Mouse (Mus musculus): Measurements from ENCODE around the gene Ccs. TPM values are rescaled to one million over a fixed set of nuclear protein-coding genes. Genes with fewer than 3 reads are reported as not detected.

The Ccs gene
- polyA plus RNA-seq (2017; shearing (Covaris generic)) = 157 TPM

DNA sequence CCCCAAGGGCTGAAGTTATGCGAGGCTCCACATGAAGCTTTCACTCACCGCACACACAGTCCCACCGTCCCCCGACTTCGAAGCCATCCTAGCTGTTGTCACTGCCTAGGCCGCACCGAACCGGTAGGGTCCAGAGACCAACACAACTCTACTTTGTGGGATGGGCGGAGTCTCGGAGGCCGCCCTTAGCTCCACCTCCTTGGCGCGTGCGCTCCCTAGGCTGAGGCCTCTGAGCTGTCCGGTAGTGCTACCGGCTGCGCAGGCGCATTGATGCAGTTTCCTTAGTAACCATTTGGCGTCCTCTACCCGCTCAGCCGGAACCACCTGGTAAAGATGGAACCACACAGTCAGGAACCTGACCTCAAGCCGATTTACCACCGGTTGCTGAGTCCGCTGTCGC is at the start of gene Ccs, which contains the start of gene Ccdc87:
Gene Ccs, minus strand, starts transcription at position 184 of the 400 bp plus-strand sequence.
Gene Ccdc87, plus strand, starts transcription at position 218 of the 400 bp plus-strand sequence.

DNA sequence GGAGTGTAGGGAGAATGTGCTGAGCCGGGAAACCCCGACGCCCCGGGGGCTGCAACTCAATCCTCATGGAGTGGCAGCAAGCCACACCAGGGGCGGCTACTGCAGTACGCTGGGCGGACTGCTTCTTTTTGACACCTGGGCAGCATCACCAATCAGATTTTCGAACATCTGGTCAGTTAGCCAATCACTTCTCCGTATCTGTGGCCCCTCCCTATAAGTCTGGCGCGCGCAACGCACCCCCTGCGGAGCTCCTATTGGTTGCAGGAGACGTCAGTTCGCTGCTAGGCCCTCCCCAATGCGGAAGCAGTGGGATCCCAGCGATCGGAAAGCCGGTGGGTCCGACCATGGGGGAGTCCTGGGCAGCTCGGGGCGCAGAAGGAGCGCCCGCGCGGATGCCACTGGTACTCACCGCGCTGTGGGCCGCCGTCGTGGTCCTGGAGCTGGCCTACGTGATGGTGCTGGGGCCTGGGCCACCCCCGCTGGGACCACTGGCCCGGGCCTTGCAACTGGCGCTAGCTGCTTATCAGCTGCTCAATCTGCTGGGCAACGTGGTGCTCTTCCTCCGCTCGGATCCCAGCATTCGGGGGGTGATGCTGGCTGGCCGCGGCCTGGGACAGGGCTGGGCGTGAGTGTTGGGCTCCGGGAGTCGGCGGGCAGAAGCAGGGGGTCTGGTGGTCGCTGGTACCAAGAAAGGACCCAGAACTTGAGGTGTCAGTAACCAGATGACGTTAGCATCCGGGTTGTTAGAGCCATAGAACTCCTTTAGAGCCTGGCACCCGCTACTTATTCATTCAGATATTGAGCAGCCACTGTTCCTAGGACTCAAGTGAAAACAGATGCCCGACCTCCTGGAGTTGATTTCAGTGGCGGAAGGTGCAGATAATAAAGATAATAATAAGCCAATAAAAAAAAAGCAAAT is 39.5 kb upstream of the Ccs start, which contains the start of gene Zdhhc24:
Gene Zdhhc24, plus strand, starts transcription at position 264 of the 919 bp plus-strand sequence.

DNA sequence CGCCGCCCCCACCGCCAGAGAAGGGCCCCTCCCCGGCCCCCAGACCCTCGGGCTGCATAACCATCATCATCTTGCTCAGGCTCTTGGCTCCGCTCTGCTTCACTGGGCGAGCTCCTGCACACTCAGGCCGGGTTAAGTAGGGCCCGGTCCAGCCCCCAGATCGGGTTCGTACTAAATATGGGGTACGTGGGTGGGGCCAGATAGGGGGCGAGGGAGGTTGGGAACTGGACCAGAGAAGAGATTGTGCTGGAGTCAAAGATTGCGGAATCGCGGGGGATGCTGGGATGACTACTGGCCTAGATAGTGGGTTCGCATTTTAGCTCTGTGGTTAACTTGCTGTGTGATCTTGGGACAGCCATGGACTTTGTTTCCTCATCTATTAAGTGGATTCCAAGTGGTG is 38.7 kb upstream of the Ccs start, which contains the start of gene Actn3:
Gene Actn3, minus strand, starts transcription at position 125 of the 400 bp plus-strand sequence.

DNA sequence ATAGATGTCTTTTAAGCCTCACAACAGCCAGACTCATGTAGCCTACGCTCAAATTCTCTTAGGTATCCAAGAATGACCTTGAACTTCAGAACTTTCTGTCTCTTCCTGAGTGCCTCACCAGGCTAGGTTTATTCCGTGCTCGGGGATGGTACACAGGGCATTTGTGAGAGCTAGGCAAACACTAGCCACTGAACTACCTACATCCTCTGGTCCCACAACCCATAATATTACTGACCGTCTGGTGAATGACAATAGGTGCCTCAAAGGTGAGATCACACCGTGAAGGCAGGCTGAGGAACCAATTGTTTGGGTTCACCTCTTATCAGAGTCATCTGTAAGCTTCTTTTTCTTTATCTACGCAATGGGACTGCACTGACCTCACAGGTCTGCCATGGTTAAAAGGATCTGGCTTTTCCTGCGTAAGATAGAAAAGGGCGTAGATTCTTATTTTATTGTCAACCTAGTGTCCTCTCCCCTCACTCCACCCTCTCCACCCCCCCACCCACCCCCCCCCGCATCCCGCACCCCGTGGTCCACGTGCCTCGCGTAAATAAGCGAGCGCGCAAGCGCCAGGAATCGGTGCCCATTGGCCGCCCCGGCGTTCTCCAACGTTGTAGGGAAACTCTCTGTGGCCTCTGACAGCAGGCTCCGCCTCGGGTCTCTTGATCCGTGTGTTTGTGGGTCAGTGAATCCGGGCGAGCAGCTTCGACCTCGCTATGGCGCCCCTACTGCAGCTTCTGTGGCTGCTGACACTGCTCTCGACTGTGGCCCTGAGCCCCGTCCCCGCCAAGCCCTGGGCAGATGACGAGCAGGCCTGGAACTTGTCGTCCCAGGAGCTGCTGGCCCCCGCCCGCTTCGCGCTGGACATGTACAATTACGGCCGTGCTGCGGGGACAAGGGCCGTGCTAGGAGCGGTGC is 15.7 kb upstream of the Ccs start, which contains the start of gene Ctsf:
Gene Ctsf, plus strand, starts transcription at position 579 of the 918 bp plus-strand sequence.

DNA sequence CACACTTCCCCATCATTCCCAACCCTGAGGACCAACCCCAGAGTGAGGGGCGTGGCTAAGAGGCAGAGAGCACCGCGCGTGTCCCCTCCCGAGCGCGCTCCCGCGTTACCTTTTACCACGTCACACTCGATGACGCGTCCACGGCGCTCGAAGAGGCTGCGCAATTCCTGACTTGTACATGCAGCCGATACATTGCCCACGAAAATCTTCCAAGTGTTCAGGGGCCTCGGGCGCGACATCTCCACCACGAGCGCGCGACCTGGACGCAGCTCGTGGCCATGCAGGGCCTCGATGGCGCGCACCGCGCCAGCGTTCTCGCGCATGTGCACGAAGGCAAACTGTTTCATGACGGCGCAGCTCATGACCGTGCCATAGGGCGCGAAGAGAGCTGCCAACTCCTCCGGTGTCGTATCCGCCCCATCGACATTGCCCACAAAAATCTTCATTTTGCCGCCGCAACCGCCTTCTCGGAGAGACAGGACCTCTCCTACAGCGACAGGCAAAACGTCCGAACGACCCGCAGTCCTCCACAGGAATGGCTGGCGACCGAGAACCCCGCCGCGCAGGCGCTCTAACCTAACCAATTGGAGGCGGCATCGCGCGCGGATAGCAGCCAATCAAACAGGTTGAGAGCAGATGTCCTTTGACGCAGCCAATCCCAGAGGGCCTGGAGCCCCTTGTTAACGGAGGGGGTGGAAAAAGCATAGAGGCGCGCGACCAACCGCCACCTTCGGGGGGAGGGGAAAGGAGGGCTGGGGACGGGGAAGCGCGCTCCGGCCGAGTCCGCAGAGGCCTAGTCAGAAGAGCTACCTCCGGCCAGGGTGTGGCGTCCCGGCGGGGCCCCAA is 27.8 kb downstream of the Ccs start, which contains the start of the genes Gm21992 and Rbm14:
Gene Gm21992, minus strand, starts transcription at position 550 of the 846 bp plus-strand sequence.
Gene Rbm14, minus strand, starts transcription at position 572 of the 846 bp plus-strand sequence.

DNA sequence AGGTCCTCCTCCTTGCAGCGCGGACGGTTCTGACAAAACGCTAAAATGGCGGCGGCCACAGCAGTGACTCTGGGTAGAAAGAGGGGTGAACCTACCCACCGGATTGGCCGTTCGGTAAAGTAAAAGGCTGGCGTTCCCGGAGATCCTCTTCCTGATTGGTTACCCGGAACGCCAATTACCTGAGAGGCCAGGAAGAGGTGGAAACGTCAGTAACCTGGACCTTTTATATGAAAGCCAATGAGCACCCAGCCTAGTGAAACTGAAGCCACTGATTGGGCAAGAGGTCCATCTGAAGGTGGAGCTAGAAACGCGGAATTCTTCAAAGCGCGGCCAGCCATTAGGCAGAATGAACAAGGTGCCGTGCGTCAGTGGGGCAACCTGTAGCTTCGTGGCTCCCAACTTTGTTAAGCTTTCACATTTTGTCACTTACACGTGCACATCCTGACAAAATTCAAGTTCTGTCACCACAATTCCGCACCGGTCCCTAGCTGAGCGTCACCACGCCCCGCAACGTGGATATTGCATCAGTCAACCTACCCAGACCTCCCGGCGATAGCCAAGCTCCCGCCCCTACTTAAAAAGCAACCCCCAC is 45.2 kb downstream of the Ccs start, which contains the start of gene Rbm4:
Gene Rbm4, minus strand, starts transcription at position 71 of the 592 bp plus-strand sequence.

Other genes starting within 250 kb of the Ccs start
- 0.13 TPM for gene Lrfn4, start 223.7 kb downstream of the Ccs start, polyA plus RNA-seq (2017; shearing (Covaris generic))
- 60.1 TPM for gene Rce1, start 213.7 kb downstream of the Ccs start, polyA plus RNA-seq (2017; shearing (Covaris generic))
- gene Gm960, start 140.7 kb downstream of the Ccs start, polyA plus RNA-seq (2017; shearing (Covaris generic)) = 0.18 TPM
- 0.46 TPM for gene Sptbn2, start 128.2 kb downstream of the Ccs start, polyA plus RNA-seq (2017; shearing (Covaris generic))
- 56.0 TPM for gene Rbm4b, start 82.8 kb downstream of the Ccs start, polyA plus RNA-seq (2017; shearing (Covaris generic))
- gene Rbm4, start 45.4 kb downstream of the Ccs start, polyA plus RNA-seq (2017; shearing (Covaris generic)) = 63.3 TPM
- gene Gm21992, start 27.7 kb downstream of the Ccs start, polyA plus RNA-seq (2017; shearing (Covaris generic)) = 45.2 TPM
- 88.2 TPM for gene Rbm14, start 27.7 kb downstream of the Ccs start, polyA plus RNA-seq (2017; shearing (Covaris generic))
- gene Ccdc87, start within 50 bp of the Ccs start, polyA plus RNA-seq (2017; shearing (Covaris generic)) = not detected
- 15.1 TPM for gene Ctsf, start 15.8 kb upstream of the Ccs start, polyA plus RNA-seq (2017; shearing (Covaris generic))
- 0.21 TPM for gene Actn3, start 38.6 kb upstream of the Ccs start, polyA plus RNA-seq (2017; shearing (Covaris generic))
- gene Zdhhc24, start 39.3 kb upstream of the Ccs start, polyA plus RNA-seq (2017; shearing (Covaris generic)) = 10.3 TPM
- gene Bbs1, start 67.3 kb upstream of the Ccs start, polyA plus RNA-seq (2017; shearing (Covaris generic)) = 1.4 TPM
- 131 TPM for gene Dpp3, start 89.0 kb upstream of the Ccs start, polyA plus RNA-seq (2017; shearing (Covaris generic))
- 1.4 TPM for gene Peli3, start 103.8 kb upstream of the Ccs start, polyA plus RNA-seq (2017; shearing (Covaris generic))
- gene Mrpl11, start 122.8 kb upstream of the Ccs start, polyA plus RNA-seq (2017; shearing (Covaris generic)) = 69.8 TPM
- gene Npas4, start 151.0 kb upstream of the Ccs start, polyA plus RNA-seq (2017; shearing (Covaris generic)) = 1.7 TPM
- gene Slc29a2, start 184.5 kb upstream of the Ccs start, polyA plus RNA-seq (2017; shearing (Covaris generic)) = 2.2 TPM
- gene B4gat1, start 199.5 kb upstream of the Ccs start, polyA plus RNA-seq (2017; shearing (Covaris generic)) = 26.1 TPM
- gene AC124502.3, start 199.6 kb upstream of the Ccs start, polyA plus RNA-seq (2017; shearing (Covaris generic)) = 1.5 TPM
- 107 TPM for gene Brms1, start 202.0 kb upstream of the Ccs start, polyA plus RNA-seq (2017; shearing (Covaris generic))
- 0.17 TPM for gene Rin1, start 211.1 kb upstream of the Ccs start, polyA plus RNA-seq (2017; shearing (Covaris generic))
- not detected for gene Cd248, start 228.7 kb upstream of the Ccs start, polyA plus RNA-seq (2017; shearing (Covaris generic))
- gene Tmem151a, start 246.2 kb upstream of the Ccs start, polyA plus RNA-seq (2017; shearing (Covaris generic)) = not detected
- gene Yif1a, start 249.2 kb upstream of the Ccs start, polyA plus RNA-seq (2017; shearing (Covaris generic)) = 68.9 TPM